Mouse (Mus musculus) MEL (cell line): ENCODE results near the gene Gstm4.

Experiments
- CTCF ChIP-seq, 3 experiments: IDR thresholded peaks in 2 of 3; conservative IDR thresholded peaks in 1 of 3; 2 replicates each; pipeline ENCODE4 v1.5.1; 2011 to 2012; ENCODE audit warnings: low read length in 3 of 3, low read depth in 2 of 3, mild to moderate bottlenecking in 2 of 3, improper control_type of control experiment in 1 of 3, inconsistent platforms in 1 of 3, mixed read lengths in 1 of 3, moderate library complexity in 1 of 3; ENCODE audit not compliant: control insufficient read depth in 1 of 3, insufficient read depth in 1 of 3, poor library complexity in 1 of 3, severe bottlenecking in 1 of 3
- EP300 ChIP-seq, 2 experiments: IDR thresholded peaks; 2 replicates each; pipeline ENCODE4 v1.6.1; 2011; ENCODE audit warnings: improper control_type of control experiment in 2 of 2, low read length in 2 of 2, low read depth in 1 of 2, mild to moderate bottlenecking in 1 of 2
- POLR2AphosphoS2 ChIP-seq: IDR thresholded peaks from 2 replicates; pipeline ENCODE4 v1.6.1; 2011; ENCODE audit warnings: low read length, improper control_type of control experiment
- TCF12 ChIP-seq: IDR thresholded peaks from 2 replicates; pipeline ENCODE4 v1.6.1; 2014; ENCODE audit warnings: low read depth, mild to moderate bottlenecking, inconsistent platforms, low read length, improper control_type of control experiment, moderate library complexity
- ZC3H11A ChIP-seq: IDR thresholded peaks from 2 replicates; pipeline ENCODE4 v1.6.1; 2012; ENCODE audit warnings: low read depth, mild to moderate bottlenecking, inconsistent platforms, low read length, improper control_type of control experiment

- TF ChIP-seq TCF12 (no peak), ZC3H11A (no peak), CTCF (IDR thresholded peaks at IDR 0.05 in 2 of 3, conservative IDR thresholded peaks at IDR 0.05 in 1 of 3; ENCODE audit: control insufficient read depth in 1 of 3, insufficient read depth in 1 of 3, low read depth in 2 of 3, low read length in 3 of 3, poor library complexity in 1 of 3, severe bottlenecking in 1 of 3) (0 out of 6 replicates have a peak, but pooled peaks of 1 of the 3 experiments have one; percentile 3), EP300 (IDR thresholded peaks at IDR 0.05; ENCODE audit: low read depth in 1 of 2, low read length in 2 of 2) (no peak), POLR2AphosphoS2 (no peak)
These were observed 12.6 kb downstream of the Gstm4 start for GRCm38 (mm10) chr3:108032113-108032512.
